Mouse (Mus musculus) neural tube, embryonic 11.5 days (tissue): ENCODE data around the gene Slc35e3. TPM values are rescaled to one million over a fixed set of nuclear protein-coding genes. Genes with fewer than 3 reads are reported as not detected.
"Not testable (repeated sequence)": the region's sequence is repeated elsewhere in the genome, so short reads cannot be mapped to it uniquely, and the experiment has no call there.

Source experiments
- ATAC-seq: fragments of 200-750 bp; cut with Nextera tagmentation; 2 replicates; pipeline ENCODE4 v1.8.0; 2017; ENCODE audit warnings: moderate number of reproducible peaks, mild to moderate bottlenecking, moderate TSS enrichment, moderate library complexity; ENCODE audit not compliant: insufficient read depth, low FRiP score, low TSS enrichment
- DNase-seq: peaks from one replicate; pipeline ENCODE4 v3.0.0-alpha.2; 2015; ENCODE audit warnings: low spot score
- H3K27ac ChIP-seq: fragments of 300-500 bp; sonication (generic); 2 replicates; pipeline ENCODE4 v1.5.1; 2014; ENCODE audit warnings: low read depth, mild to moderate bottlenecking, low read length
- H3K27me3 ChIP-seq: fragments of 300-500 bp; sonication (generic); 2 replicates; pipeline ENCODE4 v1.6.1; 2014; ENCODE audit warnings: mild to moderate bottlenecking, low read length, mixed read lengths; ENCODE audit not compliant: control insufficient read depth, insufficient read depth
- H3K36me3 ChIP-seq: fragments of 300-500 bp; sonication (generic); 2 replicates; pipeline ENCODE4 v1.6.1; 2014; ENCODE audit warnings: mild to moderate bottlenecking, low read length, moderate library complexity, mixed read lengths; ENCODE audit not compliant: control insufficient read depth, insufficient read depth
- H3K4me1 ChIP-seq: fragments of 300-500 bp; sonication (generic); 2 replicates; pipeline ENCODE4 v1.6.1; 2014; ENCODE audit warnings: low read length, mixed read lengths; ENCODE audit not compliant: control insufficient read depth, insufficient read depth
- H3K4me2 ChIP-seq: fragments of 300-500 bp; sonication (generic); 2 replicates; pipeline ENCODE4 v1.6.1; 2014; ENCODE audit warnings: low read depth, mild to moderate bottlenecking, moderate library complexity
- H3K4me3 ChIP-seq: fragments of 300-500 bp; sonication (generic); 2 replicates; pipeline ENCODE4 v1.5.1; 2014; ENCODE audit warnings: low read depth, low read length
- H3K9ac ChIP-seq: fragments of 300-500 bp; sonication (generic); 2 replicates; pipeline ENCODE4 v1.6.1; 2014; ENCODE audit warnings: mild to moderate bottlenecking, low read length
- H3K9me3 ChIP-seq: fragments of 300-500 bp; sonication (generic); 2 replicates; pipeline ENCODE4 v1.6.1; 2016; ENCODE audit warnings: low read length; ENCODE audit not compliant: control insufficient read depth
- WGBS: fragments of 180-500 bp; shearing (Covaris S2); extraction: QIAGEN DNeasy Blood & Tissue Kit; methylation state at CpG from one replicate; pipeline ENCODE4 v1.1.7; 2014; 5-methylcytosine and 5-hydroxymethylcytosine counted together
- polyA plus RNA-seq: library from polyadenylated mRNA; unstranded; fragments of >200 nt; fragmentation: Nextera tagmentation; extraction: Ambion mirVana; gene quantifications from 2 replicates; pipeline ENCODE4 v1.2.1, GENCODE M21; 2014

The Slc35e3 gene
- polyA plus RNA-seq, 1 experiment from 2014 or later: 21.2 TPM

- Histone ChIP-seq H3K4me3 (no peak overlapping the region), H3K4me1 (no peaks in the 10 kb centered on the region), H3K4me2 (no peak overlapping the region), H3K27me3 (no peaks in the 10 kb centered on the region), H3K9ac (no peak overlapping the region), H3K9me3 (no peaks in the 10 kb centered on the region), H3K27ac (no peak overlapping the region), H3K36me3 (peaks cover 32% of the 10 kb centered on the region)
- 91% methylated on average over 18 of the region's 18 CpGs for WGBS
- DNase-seq (no peak), ATAC-seq (no peak)
These were observed 12.9 kb upstream of the Slc35e3 start for GRCm38 (mm10) chr10:117758749-117759727.

- 90% methylated on average over 3 of the region's 3 CpGs for WGBS
- H3K27me3 ChIP-seq: not testable (repeated sequence)
These were observed 12.2 kb upstream of the Slc35e3 start for GRCm38 (mm10) chr10:117758344-117758743.

DNA sequence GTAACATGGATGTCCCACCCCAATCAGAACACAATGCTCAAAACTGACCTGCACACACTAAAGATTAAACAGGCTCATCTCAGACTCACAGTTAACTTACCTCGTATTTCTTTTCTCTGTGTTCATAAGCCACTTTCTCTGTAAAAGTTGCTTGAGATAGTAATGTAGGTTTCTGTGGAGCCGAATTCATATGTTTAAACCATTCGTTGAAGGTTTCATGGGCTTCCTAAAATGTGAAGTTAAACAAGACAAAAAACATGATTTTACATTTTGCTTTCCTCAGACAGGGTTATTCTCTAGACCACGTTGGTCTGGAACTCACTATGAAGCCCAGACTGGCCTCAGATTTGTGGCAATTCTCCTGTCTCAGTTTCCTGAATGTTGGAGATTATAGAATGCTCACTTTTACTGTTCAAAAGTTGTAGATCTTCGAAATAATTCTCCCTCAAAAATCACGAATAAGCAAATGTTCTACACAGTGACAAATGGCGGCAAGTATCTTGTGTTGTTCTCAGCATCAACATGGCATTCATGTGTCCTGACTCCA is 11.7 kb upstream of the Slc35e3 start:
- DNase-seq: no peak

More at GRCm38 (mm10) chr10:117758344-117758743, 12.2 kb upstream of the Slc35e3 start:
- H3K4me3 ChIP-seq, H3K4me2 ChIP-seq, H3K4me1 ChIP-seq, DNase-seq, H3K9me3 ChIP-seq, ATAC-seq, H3K27ac ChIP-seq, H3K9ac ChIP-seq: not testable (repeated sequence)
- peaks cover 27% of the 10 kb centered on the region for H3K36me3 ChIP-seq

GRCm38 (mm10) chr10:117757259-117757658 is 11.1 kb upstream of the Slc35e3 start:
- WGBS: 85% methylated on average over 1 of the region's 1 CpGs
- ATAC-seq (no peak), DNase-seq (no peak)
- Histone ChIP-seq H3K4me1 (no peaks in the 10 kb centered on the region), H3K9me3 (no peaks in the 10 kb centered on the region), H3K36me3 (peaks cover 24% of the 10 kb centered on the region), H3K4me3 (no peak overlapping the region), H3K27ac (no peak overlapping the region), H3K27me3 (no peaks in the 10 kb centered on the region), H3K9ac (no peak overlapping the region), H3K4me2 (no peak overlapping the region)

More for the DNA sequence above, 11.7 kb upstream of the Slc35e3 start:
- H3K9me3 ChIP-seq: no peaks in the 10 kb centered on the region
- H3K27ac ChIP-seq: no peak overlapping the region
- no peaks in the 10 kb centered on the region for H3K4me1 ChIP-seq
- no peak overlapping the region for H3K4me3 ChIP-seq
- peaks cover 25% of the 10 kb centered on the region for H3K36me3 ChIP-seq
- no peak overlapping the region for H3K4me2 ChIP-seq
- H3K9ac ChIP-seq: no peak overlapping the region
- no peak for ATAC-seq
- WGBS: 93% methylated on average over 7 of the region's 7 CpGs
- no peaks in the 10 kb centered on the region for H3K27me3 ChIP-seq

GRCm38 (mm10) chr10:117756784-117757183 is 10.6 kb upstream of the Slc35e3 start:
- no peaks in the 10 kb centered on the region for H3K4me1 ChIP-seq
- DNase-seq (no peak), ATAC-seq (no peak)
- no peaks in the 10 kb centered on the region for H3K27me3 ChIP-seq
- H3K4me2 ChIP-seq: no peak overlapping the region
- peaks cover 24% of the 10 kb centered on the region for H3K36me3 ChIP-seq
- no peak overlapping the region for H3K27ac ChIP-seq
- no peak overlapping the region for H3K4me3 ChIP-seq
- H3K9ac ChIP-seq: no peak overlapping the region
- 92% methylated on average over 5 of the region's 5 CpGs for WGBS
- H3K9me3 ChIP-seq: no peaks in the 10 kb centered on the region

DNA sequence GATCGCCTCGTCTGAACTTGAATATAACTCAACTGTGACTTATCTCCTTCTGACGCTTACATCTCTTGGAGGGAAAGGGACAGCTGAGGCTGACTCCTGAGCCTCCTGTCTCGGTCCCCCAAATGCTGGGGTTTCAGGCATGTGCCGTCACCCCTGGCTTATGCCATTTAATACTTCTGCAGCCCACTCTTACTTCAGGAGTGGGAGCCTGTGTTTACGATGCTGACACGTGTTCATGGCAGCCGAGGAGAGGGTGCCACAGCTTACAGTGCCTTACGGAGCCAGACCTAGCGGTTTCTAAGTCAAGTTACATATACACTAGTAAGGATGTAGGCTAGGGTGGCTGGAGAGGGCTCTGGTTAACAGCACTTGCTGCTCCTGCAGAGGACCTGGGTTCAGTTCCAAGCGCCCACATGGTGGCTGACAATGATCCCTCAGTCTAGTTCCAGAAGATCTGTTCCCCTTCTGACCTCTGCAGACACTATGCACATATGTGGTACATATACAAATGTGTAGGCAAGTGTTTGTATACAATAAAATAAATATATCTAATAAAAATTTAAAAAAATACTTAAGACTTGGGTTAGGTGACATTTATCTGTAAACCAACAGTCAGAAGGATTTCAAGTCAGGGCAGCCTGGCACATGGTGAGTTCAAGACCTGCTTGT is 9.8 kb upstream of the Slc35e3 start:
- Histone ChIP-seq H3K4me2 (no peak overlapping the region), H3K9me3 (no peaks in the 10 kb centered on the region), H3K4me3 (no peak overlapping the region), H3K36me3 (peaks cover 27% of the 10 kb centered on the region), H3K9ac (no peak overlapping the region), H3K27me3 (no peaks in the 10 kb centered on the region), H3K27ac (no peak overlapping the region), H3K4me1 (no peaks in the 10 kb centered on the region)
- WGBS: 96% methylated on average over 11 of the region's 11 CpGs
- no peak for DNase-seq
- ATAC-seq: no peak

GRCm38 (mm10) chr10:117755086-117755798 is 9.1 kb upstream of the Slc35e3 start:
- 91% methylated on average over 13 of the region's 13 CpGs for WGBS
- no peak overlapping the region for H3K4me3 ChIP-seq
- H3K4me2 ChIP-seq: no peak overlapping the region
- H3K4me1 ChIP-seq: no peaks in the 10 kb centered on the region
- no peak overlapping the region for H3K27ac ChIP-seq
- H3K9me3 ChIP-seq: no peaks in the 10 kb centered on the region
- H3K9ac ChIP-seq: no peak overlapping the region
- H3K27me3 ChIP-seq: no peaks in the 10 kb centered on the region
- no peak for ATAC-seq
- H3K36me3 ChIP-seq: peaks cover 24% of the 10 kb centered on the region
- no peak for DNase-seq

GRCm38 (mm10) chr10:117754609-117754940 is 8.4 kb upstream of the Slc35e3 start:
- Histone ChIP-seq H3K4me2 (no peak overlapping the region), H3K27ac (no peak overlapping the region), H3K4me1 (no peaks in the 10 kb centered on the region), H3K4me3 (no peak overlapping the region), H3K9me3 (no peaks in the 10 kb centered on the region), H3K9ac (no peak overlapping the region), H3K36me3 (peaks cover 23% of the 10 kb centered on the region), H3K27me3 (no peaks in the 10 kb centered on the region)
- DNase-seq: no peak
- ATAC-seq: no peak
- WGBS: 94% methylated on average over 7 of the region's 7 CpGs
